Mouse (Mus musculus) kidney, postnatal 25 days (tissue): ENCODE measurements around the gene Stard3nl.
"Not testable (repeated sequence)": the region's sequence is repeated elsewhere in the genome, so short reads cannot be mapped to it uniquely, and the experiment has no call there.

Experiments
- DNase-seq, 2 experiments: peaks; one replicate each; pipeline ENCODE4 v3.0.0; 2021; ENCODE audit warnings: mixed read lengths in 2 of 2

The Stard3nl gene

DNA sequence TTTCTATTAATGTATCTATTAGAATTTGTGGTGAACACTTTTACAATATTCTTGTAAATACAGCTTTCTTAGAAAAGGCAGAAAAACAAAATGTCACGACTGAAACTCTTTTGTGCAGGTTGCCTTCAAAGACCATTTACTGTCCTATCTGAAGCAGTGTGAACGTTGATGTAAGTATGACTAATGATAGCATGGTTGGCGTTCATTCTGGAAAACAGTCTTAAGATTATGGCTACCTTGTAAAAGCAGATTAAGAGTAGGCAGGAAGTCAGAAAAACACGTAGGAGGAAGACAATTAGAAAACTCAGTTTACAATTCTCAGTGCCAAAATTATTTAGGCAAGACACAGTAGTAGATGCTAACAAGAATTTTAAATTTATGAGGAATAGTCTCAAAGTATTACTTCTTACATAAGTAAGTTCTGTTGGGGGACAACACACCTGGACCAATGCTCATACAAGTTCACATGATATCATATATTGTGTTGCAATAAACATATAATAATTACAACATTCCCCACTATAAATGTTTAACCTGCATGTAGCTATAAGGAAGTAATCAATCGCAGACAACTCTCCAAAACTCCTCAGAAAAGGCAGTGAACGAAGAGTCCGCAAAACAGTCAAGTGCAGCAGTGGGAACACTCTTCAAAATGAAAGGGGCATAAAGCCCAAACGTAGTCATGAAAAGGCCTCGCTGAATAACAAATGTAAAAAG is 14.3 kb downstream of the Stard3nl start:
- DNase-seq, result no peak

DNA sequence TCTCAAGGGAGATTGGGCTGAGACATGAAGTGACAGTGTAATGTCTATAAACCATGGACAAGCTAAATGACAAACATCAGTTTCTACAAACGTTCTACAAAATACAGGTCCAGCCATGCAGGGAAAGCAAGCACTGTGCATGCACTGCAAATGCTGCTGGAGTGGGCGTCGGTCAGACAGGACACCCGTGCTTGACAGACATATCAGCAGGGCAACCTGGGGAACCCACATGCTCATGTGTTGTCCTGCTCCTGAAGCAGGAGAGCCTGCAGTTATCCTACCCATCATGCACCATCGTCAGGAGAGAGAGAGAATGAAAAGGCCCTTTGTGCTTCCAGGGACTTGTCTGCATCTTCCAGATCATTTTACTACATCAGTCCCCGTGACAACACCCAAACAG is 16.3 kb downstream of the Stard3nl start:
- DNase-seq, result no peak

DNA sequence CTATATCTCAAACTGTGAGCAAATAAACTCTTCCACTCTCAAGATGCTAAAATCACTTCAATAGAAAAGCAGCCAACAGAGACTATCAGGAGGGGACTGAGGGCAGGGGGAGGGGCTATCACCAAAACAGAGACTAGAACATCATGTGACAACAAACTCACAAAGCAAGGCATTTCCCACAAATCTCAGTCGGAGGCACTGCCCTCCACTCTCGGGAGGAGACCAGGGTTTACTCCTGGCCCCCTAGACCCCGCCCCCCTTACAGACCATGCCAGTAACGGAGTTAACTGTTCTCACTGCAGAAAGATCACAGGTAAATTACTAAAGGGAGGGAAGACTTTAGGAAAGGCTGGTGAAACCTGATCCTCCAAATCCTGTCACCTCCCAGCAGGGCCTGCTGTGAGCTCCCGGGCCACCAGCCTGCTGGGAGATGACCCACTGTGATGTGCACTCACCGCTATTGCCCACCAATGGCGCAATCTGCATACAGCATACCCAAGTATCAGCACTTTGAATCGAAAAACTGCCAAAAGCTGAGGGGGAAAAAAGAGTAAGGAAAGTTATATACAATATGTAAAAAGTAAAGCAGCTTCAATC is 23.4 kb downstream of the Stard3nl start:
- no peak for DNase-seq

DNA sequence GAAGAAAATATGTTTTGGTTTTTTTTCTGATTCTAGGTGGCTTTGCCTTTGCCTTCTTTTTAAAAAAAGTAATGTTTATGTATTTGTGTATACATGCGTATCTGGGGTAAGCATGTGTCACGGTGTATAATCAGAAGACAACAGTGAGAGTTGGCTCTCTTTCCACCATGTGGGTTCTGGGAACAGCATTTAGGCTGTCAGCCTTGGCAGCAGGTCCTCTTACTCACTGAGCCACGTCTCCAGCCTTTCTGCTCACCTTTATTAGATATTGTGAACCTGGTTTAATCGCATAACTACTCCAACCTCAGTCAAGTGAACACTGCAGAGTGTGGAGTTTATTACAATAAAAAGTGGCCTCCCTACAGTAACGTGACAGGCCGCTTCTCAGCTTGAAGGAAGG is 26.8 kb downstream of the Stard3nl start:
- no peak for DNase-seq

DNA sequence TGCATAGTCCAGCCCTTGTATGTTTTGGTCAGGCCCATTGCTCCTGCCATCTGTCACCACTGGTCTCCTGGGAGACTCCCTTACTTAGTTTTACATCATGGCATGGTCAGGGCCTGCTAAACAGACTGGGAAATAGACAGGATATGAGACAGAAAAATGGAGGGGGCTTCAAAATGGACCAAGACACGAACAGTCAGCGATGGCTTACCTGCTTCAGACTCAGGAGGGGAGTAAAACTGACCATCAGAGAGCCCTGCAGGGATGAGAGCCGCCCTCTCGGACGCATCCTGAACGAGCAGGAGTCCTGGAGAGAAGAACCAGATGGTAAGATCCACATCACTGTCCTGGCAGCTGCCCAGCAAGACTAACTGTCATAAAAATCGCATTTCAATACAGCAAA is 28.1 kb downstream of the Stard3nl start:
- no peak for DNase-seq

DNA sequence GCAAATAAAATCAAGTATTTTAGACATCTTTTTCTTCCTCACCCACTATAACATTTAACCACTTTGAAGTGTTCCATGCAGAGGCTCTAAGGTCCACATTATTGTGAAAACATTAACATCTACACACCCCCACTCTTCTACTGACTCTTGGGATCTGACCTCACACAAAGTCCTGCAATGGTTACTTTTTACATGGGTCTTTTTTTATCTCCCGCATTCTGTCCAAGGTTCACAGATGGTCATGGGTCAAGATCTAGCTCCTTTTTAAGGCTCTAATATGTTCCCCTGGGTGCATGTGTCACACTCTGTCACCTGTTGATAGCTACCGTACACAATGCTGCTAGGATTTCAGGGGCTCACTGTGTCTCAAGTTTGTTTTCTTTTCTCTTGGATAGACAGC is 28.7 kb downstream of the Stard3nl start:
- peak in 1 of 2 experiments; percentile 41 for DNase-seq

DNA sequence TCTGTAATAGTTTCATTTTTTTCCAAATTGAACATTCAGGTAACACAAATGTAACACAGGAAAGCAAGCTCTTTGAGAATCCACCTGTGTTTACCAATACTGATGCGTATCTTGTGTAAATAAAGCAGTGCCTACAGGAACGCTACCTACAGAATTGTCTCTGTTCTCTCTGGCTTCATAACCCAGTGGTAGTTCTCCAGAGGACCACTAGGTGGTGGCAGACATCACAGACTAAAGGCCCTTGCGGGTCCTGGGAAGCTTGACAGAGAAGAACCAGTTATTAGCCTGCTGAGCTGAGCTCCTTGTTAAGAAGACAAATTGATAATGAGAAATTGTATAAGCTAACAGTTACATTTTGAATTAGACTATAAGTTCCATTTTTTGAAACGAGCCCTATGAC is 30.0 kb downstream of the Stard3nl start:
- peak; percentile 67 to 82 for DNase-seq

DNA sequence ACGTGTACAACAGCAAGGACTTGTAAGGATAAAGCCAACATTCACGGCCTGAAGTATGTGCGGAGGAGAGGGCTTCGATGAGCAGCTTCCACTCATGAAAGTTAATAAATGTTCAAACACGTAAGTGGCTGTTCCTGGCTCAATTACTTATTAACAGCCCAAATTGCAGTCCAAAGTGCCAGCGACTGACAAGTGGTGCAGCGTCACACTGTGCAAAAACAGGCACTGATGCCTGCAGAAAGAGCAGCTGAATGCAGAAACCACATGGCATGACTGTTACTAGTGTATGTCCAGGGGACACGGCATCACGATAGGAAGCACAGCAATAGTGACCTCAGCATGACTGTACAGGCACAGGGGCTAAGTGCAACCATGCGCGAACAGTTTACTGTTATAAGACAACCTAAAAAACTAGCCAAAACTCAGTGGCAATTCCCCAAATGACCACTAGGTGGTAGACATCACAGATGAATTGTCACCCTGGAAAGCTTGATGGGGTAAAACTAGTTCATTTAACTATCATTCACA is 31.3 kb downstream of the Stard3nl start:
- peak; percentile 71 to 85 for DNase-seq

DNA sequence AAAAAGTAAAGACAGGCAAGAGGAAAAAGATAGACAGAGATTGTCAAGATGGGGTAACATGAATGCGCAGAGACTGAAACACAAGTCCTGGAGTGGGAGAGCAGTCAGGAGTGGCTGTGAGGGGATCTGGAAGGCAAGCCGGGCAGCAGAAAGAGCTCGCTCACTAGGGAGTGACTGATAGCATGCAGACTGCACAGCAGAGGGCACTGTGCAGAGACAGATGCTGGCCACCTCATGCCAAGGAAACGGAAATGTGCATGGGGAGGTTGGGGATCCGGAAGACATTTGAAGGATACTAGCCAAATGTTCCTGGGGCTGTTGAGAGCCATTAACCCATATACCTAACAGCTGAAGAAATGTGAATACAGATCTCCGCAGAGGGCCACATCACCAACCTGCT is 33.2 kb downstream of the Stard3nl start:
- DNase-seq, result no peak

DNA sequence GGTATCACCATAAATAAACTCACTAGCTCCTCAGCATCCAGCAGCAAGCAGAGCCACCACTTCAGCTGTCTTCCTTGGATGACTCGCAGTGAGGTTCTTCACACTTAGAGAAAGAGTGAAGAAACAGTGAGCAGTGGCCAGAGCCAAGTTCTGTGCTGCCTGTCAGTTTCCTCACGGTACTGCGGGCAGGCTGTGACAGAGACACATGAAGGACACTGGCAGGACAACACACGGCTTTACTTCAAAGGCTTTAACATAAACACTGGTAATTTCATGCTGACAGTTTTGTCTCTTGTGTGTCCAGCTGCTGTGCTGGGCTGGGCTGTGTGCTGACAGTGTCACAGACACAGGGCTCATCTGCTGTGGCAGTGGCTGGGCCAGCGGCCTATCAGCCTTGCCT is 37.6 kb downstream of the Stard3nl start:
- DNase-seq, result no peak

DNA sequence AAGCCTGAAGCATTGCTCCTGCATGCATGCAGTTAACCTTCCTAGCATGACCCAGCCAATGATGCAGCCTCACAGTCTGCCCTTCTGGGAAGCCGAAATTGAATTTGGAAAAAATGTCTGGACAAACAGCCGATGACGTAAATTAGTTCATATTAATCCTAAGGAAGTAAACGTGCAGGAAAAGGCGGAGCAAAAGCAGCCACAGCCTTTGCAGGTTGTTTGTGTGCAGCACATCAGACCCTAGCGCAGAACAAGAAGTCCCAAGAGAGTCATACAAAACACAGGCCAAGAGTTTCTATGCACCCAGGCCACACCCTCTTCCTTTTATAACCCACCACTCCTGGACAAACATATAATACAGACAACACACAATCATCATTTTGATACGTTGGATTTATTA is 38.3 kb downstream of the Stard3nl start:
- no peak for DNase-seq

DNA sequence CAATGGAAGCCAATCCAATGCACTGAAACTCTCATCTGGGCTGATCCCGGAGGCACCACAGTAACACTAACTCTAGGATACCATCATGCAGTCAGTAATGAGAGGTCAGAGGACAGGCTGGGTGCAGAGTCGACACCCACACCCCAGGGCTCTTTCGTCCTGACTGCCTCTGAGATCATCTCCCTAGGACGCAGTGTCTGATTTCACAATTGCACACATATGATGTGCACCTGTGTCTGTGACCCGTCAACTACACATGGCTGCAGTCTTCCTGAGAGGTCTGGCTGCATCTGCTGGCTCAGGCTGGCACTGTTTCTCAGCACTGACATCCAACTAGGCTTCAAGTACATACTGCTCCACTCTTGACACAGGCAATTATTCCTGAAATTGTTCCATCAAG is 38.9 kb downstream of the Stard3nl start:
- DNase-seq, result no peak

DNA sequence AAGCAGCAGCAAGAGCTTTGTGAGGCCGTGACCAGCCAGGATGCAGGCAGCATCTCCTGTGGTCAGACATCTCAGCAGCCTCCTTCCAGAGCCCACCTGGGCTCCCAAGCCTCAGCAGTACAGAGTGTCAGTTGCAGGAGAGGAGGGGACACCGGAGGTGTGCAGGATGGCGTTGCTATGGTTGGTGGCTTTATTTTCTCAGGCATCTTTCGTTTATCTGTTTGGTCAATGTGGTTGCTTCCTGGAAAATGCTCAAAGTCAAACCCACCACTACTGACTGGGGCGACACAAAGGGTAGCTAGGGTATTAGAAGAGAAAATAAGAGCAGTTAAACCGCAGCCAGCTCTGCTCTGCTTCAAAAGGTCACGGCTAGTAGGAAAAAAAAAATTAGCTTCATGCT is 39.5 kb downstream of the Stard3nl start:
- DNase-seq, result no peak

DNA sequence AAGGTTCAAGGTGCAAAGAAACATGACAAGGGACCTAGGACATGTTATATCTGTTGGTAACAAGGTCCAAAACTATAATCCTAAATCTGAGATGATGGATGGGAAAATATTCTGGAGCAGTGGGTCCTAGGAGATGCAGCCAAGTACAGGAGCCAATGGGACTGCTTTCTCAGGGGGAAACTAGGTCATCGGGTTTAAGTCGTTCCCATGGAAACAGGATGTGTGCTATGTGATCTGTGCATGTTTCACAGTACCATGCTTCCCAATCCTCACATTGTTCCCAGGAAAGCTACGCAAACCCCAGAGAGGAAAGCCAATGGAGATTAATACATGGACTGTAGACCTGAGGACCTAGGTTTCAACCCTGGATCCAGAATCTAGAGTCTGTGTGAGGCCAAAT is 42.8 kb downstream of the Stard3nl start:
- no peak for DNase-seq

DNA sequence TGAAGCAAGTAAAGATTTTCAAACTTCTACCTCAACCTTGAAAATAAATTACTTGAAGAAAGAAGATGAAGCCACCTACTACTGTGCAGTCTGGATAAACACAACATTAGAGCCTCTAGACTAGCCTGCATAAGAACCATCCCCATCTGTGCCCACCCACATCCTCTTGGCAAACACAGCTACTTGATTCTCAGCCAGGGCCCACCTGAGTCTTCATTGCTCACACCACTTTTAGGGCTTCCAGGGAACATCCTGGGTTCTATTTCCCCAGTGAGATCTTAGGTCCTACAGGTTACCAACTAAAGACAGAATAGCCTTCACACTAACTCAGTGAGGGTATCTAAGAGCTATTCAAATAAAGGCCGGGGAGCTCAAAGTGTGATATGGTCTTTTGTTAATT is 55.2 kb downstream of the Stard3nl start:
- DNase-seq, result not testable (repeated sequence)

DNA sequence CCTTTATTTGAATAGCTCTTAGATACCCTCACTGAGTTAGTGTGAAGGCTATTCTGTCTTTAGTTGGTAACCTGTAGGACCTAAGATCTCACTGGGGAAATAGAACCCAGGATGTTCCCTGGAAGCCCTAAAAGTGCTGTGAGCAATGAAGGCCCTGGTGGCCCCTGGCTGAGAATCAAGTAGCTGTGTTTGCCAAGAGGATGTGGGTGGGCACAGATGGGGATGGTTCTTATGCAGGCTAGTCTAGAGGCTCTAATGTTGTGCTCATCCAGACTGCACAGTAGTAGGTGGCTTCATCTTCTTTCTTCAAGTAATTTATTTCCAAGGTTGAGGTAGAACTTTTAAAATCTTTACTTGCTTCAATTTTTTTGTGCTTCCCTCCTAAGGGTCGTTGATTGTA is 59.3 kb downstream of the Stard3nl start:
- DNase-seq, result not testable (repeated sequence)
